Mouse (Mus musculus): ENCODE data around the gene Tsen34.
"Not testable (repeated sequence)": the region's sequence is repeated elsewhere in the genome, so short reads cannot be mapped to it uniquely, and the experiment has no call there.

Tsen34 gene

DNA sequence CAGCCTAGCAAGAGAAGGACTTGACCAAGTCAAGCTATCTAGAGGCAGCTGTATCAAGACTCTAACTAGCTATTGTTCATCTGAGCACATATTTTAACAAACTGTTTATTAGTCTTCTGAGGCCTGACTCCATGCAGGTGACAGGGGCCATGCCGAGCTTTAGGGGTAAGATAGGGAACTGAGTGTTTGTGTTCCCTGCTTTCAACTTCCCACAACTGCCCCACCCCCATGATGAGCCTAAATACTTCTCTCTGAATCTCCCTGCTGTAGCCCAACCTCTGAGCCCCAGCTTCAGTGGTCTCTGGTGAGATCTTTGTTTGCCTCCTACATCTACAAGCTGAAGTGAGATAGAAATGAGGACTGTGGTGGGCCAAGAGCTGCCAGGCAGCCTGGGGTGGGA lies 22.6 kb downstream of the Tsen34 start:
- no peak for DNase-seq (ENCODE audit: extremely low read depth, insufficient read length, low spot score)

DNA sequence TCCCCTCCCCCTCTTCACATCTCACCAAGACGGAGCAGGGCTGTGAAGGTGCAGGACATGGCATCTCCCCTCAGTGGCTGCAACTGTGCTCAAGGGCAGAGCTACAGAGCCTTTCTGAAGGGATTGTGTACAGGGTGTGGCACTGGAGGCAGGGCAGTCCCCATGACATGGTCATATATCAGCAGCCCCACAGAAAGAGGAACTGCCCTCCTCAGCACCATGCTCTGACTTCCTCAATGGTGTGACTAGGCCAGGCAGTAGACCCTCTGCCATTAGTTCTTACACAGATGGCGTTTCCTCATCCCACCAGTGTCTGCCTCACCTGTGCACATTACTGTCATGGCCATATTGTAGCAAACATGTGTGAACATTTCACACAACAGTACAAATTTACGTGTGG lies 27.6 kb downstream of the Tsen34 start, which contains the start of gene Pirb:
TSS of gene Pirb (minus strand) at position 124 of the 400 bp plus-strand sequence.
- not testable (repeated sequence) for DNase-seq (ENCODE audit: extremely low read depth, insufficient read length, low spot score)

DNA sequence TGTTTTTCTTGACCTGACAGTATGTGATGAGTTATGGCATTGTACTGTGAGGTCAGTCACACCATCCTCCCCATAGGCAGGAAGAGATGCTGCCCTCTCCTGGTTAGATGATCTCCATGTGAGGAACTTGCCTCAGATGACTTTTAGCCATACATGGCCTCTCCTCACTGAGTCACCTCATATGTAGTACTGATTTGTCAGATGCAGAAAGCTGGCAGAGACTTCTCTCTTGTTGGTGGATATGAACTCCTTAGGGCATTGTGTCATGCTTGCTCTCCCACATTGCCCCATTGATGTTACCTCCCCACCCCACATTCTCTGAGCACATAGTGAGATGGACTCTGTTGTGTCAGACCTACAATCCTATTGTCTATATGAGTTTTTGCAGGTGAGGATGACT lies 32.8 kb downstream of the Tsen34 start:
- not testable (repeated sequence) for DNase-seq (ENCODE audit: extremely low read depth, insufficient read length, low spot score)

DNA sequence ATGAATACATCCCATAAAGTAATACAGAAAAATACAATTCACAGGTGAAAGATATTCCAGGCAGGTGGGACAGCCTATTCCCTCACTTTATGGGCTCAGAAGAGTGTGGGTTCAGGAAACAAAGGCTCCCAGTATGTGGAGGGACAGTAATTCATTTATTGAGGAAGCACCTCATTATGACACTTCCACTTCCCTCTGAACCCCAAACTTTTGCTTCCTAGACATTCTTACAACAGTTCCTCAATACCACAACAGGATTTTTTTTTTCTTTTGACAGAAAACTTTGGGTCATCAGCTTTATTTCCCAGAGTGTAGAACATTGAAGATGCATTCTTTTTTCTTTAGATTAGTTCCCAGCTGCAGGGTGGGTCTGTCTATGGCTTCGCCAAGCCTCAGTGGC lies 40.0 kb downstream of the Tsen34 start:
- not testable (repeated sequence) for DNase-seq (ENCODE audit: extremely low read depth, insufficient read length, low spot score)

Data from 3134 (cell line).